Mouse (Mus musculus) ES-Bruce4 (cell line): ENCODE measurements around the gene Ap1m2.

ENCODE experiments used
- CTCF ChIP-seq: IDR thresholded peaks from one replicate; pipeline ENCODE4 v1.8.1; 2011; ENCODE audit warnings: low read depth, low read length
- EP300 ChIP-seq: IDR thresholded peaks from 2 replicates; pipeline ENCODE4 v1.6.1; 2011; ENCODE audit warnings: low read depth, low read length; ENCODE audit not compliant: insufficient read depth
- POLR2A ChIP-seq: IDR thresholded peaks from one replicate; pipeline ENCODE4 v1.8.1; 2011; ENCODE audit warnings: low read length; ENCODE audit not compliant: insufficient read depth

DNA sequence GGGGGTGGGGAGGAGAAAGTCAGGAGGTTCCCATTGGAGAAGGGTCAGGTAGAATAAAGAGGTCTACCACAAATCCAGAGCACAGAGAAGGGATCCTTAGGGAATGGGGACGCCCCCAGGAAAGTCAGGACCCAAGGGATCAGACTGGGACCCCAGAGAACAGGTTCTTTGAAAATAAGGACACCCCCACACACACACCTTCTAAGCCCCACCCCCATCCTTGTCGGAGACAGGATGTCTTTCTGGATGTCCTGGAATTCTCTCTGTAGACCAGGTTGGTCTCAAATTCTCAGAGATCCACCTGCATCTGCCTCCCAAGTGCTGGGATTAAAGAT, 22.8 kb downstream of the Ap1m2 start:
- TF ChIP-seq POLR2A (no peak), EP300 (no peak), CTCF (no peak)
